Mouse (Mus musculus) thymus, adult 2 months (tissue): ENCODE data around the gene Ube3c. TPM values are rescaled to one million over a fixed set of nuclear protein-coding genes. Genes with fewer than 3 reads are reported as not detected.

ENCODE experiments used
- DNase-seq: peaks from one replicate; pipeline ENCODE4 v3.0.0; 2021
- H3K27ac ChIP-seq: fragments of 200-500 bp; 2 replicates; pipeline ENCODE4 v1.5.1; 2012; ENCODE audit warnings: low read length, control low read depth; ENCODE audit not compliant: control insufficient read depth, insufficient read depth
- H3K27me3 ChIP-seq: fragments of 200-500 bp; 2 replicates; pipeline ENCODE4 v1.6.1; 2012; ENCODE audit warnings: mild to moderate bottlenecking, low read length, moderate library complexity, mixed read lengths; ENCODE audit not compliant: control insufficient read depth, insufficient read depth
- H3K36me3 ChIP-seq: fragments of 200-500 bp; 2 replicates; pipeline ENCODE4 v1.6.1; 2012; ENCODE audit warnings: mild to moderate bottlenecking, low read length, moderate library complexity; ENCODE audit not compliant: control insufficient read depth, insufficient read depth
- H3K4me1 ChIP-seq: fragments of 200-500 bp; replicated peaks from 2 replicates; pipeline ENCODE4 v1.6.1; 2012; ENCODE audit warnings: low read length; ENCODE audit not compliant: control insufficient read depth, insufficient read depth
- H3K4me3 ChIP-seq: fragments of 200-500 bp; 2 replicates; pipeline ENCODE4 v1.5.1; 2012; ENCODE audit warnings: mild to moderate bottlenecking, low read length, control low read depth, moderate library complexity; ENCODE audit not compliant: control insufficient read depth, insufficient read depth
- CTCF ChIP-seq: fragments of 200-500 bp; IDR thresholded peaks from 2 replicates; pipeline ENCODE4 v1.5.1; 2012; ENCODE audit warnings: mild to moderate bottlenecking, control low read depth, low read length, moderate library complexity, borderline replicate concordance; ENCODE audit not compliant: control insufficient read depth, poor library complexity, insufficient read depth; ENCODE audit errors: extremely low read depth
- WGBS: fragments of 180-500 bp; shearing (Covaris S2); methylation state at CpG from one replicate; pipeline ENCODE4 v1.1.7; 2018; 5-methylcytosine and 5-hydroxymethylcytosine counted together
- polyA plus RNA-seq: library from polyadenylated mRNA; depleted of rRNA; stranded (reverse); fragments of >200 nt; gene quantifications from 2 replicates; pipeline ENCODE4 v1.2.3, GENCODE M21; 2012; rRNA removed

The Ube3c gene
- polyA plus RNA-seq, 1 experiment, result 16.4 TPM

GRCm38 (mm10) chr5:29725369-29725768 lies 156.3 kb downstream of the Ube3c start:
- H3K4me1 ChIP-seq, result no peaks in the 10 kb centered on the region
- no peak for DNase-seq
- TF ChIP-seq CTCF, result no peak
- H3K36me3 ChIP-seq, result no peaks in the 10 kb centered on the region
- WGBS, result 95% methylated on average over 2 of the region's 2 CpGs
- H3K27ac ChIP-seq, result no peak overlapping the region
- no peaks in the 10 kb centered on the region for H3K27me3 ChIP-seq
- H3K4me3 ChIP-seq, result no peak overlapping the region

Other genes starting within 250 kb of the Ube3c start
- gene Lmbr1, start 190.9 kb upstream of the Ube3c start, polyA plus RNA-seq, result 1.5 and 1.9 TPM in 2 replicates
- gene Nom1, start 134.6 kb upstream of the Ube3c start, polyA plus RNA-seq, result 7.5 and 7.8 TPM in 2 replicates
- 0.08 TPM in 1 of 2 replicates, not detected in the other for gene Mnx1, start 90.8 kb upstream of the Ube3c start, polyA plus RNA-seq
- 64.5 and 78.7 TPM in 2 replicates for gene Dnajb6, start 166.4 kb downstream of the Ube3c start, polyA plus RNA-seq
- 1.3 TPM in 1 of 2 replicates, not detected in the other for gene Gm5129, start 166.7 kb downstream of the Ube3c start, polyA plus RNA-seq